Mouse (Mus musculus): ENCODE measurements around the gene Chd5. TPM values are rescaled to one million over a fixed set of nuclear protein-coding genes. Genes with fewer than 3 reads are reported as not detected.

Gene Chd5
- polyA plus RNA-seq, 1 experiment from 2014 or later, result 0.01 TPM

- Histone ChIP-seq H3K4me1 (peaks cover 30% of the 10 kb centered on the region), H3K36me3 (no peaks in the 10 kb centered on the region), H3K27me3 (ENCODE audit: low read depth, poor library complexity, severe bottlenecking) (no peaks in the 10 kb centered on the region), H3K27ac (no peak overlapping the region), H3K9me3 (replicated peaks) (no peaks in the 10 kb centered on the region), H3K4me3 (no peak overlapping the region)
- no peak for DNase-seq (ENCODE audit: low spot score)
- 86% methylated on average over 17 of the region's 17 CpGs for WGBS
These were observed 54.2 kb downstream of the Chd5 start for GRCm38 (mm10) chr4:152392627-152393026.

GRCm38 (mm10) chr4:152398926-152399325 lies 60.5 kb downstream of the Chd5 start:
- H3K27me3 ChIP-seq (ENCODE audit: low read depth, poor library complexity, severe bottlenecking), result no peaks in the 10 kb centered on the region
- H3K4me3 ChIP-seq, result no peak overlapping the region
- H3K36me3 ChIP-seq, result no peaks in the 10 kb centered on the region
- H3K27ac ChIP-seq, result no peak overlapping the region
- 78% methylated on average over 3 of the region's 3 CpGs for WGBS
- no peaks in the 10 kb centered on the region for H3K4me1 ChIP-seq
- H3K9me3 ChIP-seq (replicated peaks), result no peaks in the 10 kb centered on the region
- DNase-seq (ENCODE audit: low spot score), result no peak

GRCm38 (mm10) chr4:152405143-152405542 lies 66.7 kb downstream of the Chd5 start:
- no peak overlapping the region for H3K4me3 ChIP-seq
- H3K4me1 ChIP-seq, result 0 out of 2 replicates have a peak, but pooled peaks cover 2% of the 10 kb centered on the region
- no peaks in the 10 kb centered on the region for H3K27me3 ChIP-seq (ENCODE audit: low read depth, poor library complexity, severe bottlenecking)
- no peaks in the 10 kb centered on the region for H3K36me3 ChIP-seq
- no peak for DNase-seq (ENCODE audit: low spot score)
- no peaks in the 10 kb centered on the region for H3K9me3 ChIP-seq (replicated peaks)
- no peak overlapping the region for H3K27ac ChIP-seq
- WGBS, result 82% methylated on average over 6 of the region's 6 CpGs

GRCm38 (mm10) chr4:152405671-152406201 lies 67.3 kb downstream of the Chd5 start:
- Histone ChIP-seq H3K4me3 (no peak overlapping the region), H3K27me3 (ENCODE audit: low read depth, poor library complexity, severe bottlenecking) (no peaks in the 10 kb centered on the region), H3K9me3 (replicated peaks) (no peaks in the 10 kb centered on the region), H3K4me1 (0 out of 2 replicates have a peak, but pooled peaks cover 2% of the 10 kb centered on the region), H3K36me3 (no peaks in the 10 kb centered on the region), H3K27ac (no peak overlapping the region)
- 86% methylated on average over 7 of the region's 7 CpGs for WGBS
- DNase-seq (ENCODE audit: low spot score), result no peak

GRCm38 (mm10) chr4:152406531-152406930 lies 68.1 kb downstream of the Chd5 start:
- Histone ChIP-seq H3K4me1 (0 out of 2 replicates have a peak, but pooled peaks cover 2% of the 10 kb centered on the region), H3K4me3 (no peak overlapping the region), H3K27ac (0 out of 2 replicates have a peak overlapping the region, but pooled peaks have one; percentile 15), H3K27me3 (ENCODE audit: low read depth, poor library complexity, severe bottlenecking) (no peaks in the 10 kb centered on the region), H3K9me3 (replicated peaks) (no peaks in the 10 kb centered on the region), H3K36me3 (no peaks in the 10 kb centered on the region)
- DNase-seq (ENCODE audit: low spot score), result no peak
- 82% methylated on average over 8 of the region's 8 CpGs for WGBS

GRCm38 (mm10) chr4:152410961-152411360 lies 72.5 kb downstream of the Chd5 start:
- no peaks in the 10 kb centered on the region for H3K9me3 ChIP-seq (replicated peaks)
- no peaks in the 10 kb centered on the region for H3K36me3 ChIP-seq
- no peak for DNase-seq (ENCODE audit: low spot score)
- 0 out of 2 replicates have a peak, but pooled peaks cover 6% of the 10 kb centered on the region for H3K4me1 ChIP-seq
- no peak overlapping the region for H3K4me3 ChIP-seq
- H3K27ac ChIP-seq, result no peak overlapping the region
- H3K27me3 ChIP-seq (ENCODE audit: low read depth, poor library complexity, severe bottlenecking), result no peaks in the 10 kb centered on the region
- 86% methylated on average over 13 of the region's 13 CpGs for WGBS

GRCm38 (mm10) chr4:152412524-152413080 lies 74.2 kb downstream of the Chd5 start:
- no peak overlapping the region for H3K4me3 ChIP-seq
- H3K27me3 ChIP-seq (ENCODE audit: low read depth, poor library complexity, severe bottlenecking), result 0 out of 2 replicates have a peak, but pooled peaks cover 5% of the 10 kb centered on the region
- H3K27ac ChIP-seq, result no peak overlapping the region
- WGBS, result 92% methylated on average over 3 of the region's 3 CpGs
- no peaks in the 10 kb centered on the region for H3K36me3 ChIP-seq
- no peak for DNase-seq (ENCODE audit: low spot score)
- no peaks in the 10 kb centered on the region for H3K9me3 ChIP-seq (replicated peaks)
- H3K4me1 ChIP-seq, result 0 out of 2 replicates have a peak, but pooled peaks cover 6% of the 10 kb centered on the region

- peaks cover 23% of the 10 kb centered on the region for H3K4me1 ChIP-seq
- H3K27me3 ChIP-seq (ENCODE audit: low read depth, poor library complexity, severe bottlenecking), result 0 out of 2 replicates have a peak, but pooled peaks cover 10% of the 10 kb centered on the region
- H3K9me3 ChIP-seq (replicated peaks), result no peaks in the 10 kb centered on the region
- no peak for DNase-seq (ENCODE audit: low spot score)
- H3K27ac ChIP-seq, result no peak overlapping the region
- no peaks in the 10 kb centered on the region for H3K36me3 ChIP-seq
- WGBS, result 48% methylated on average over 28 of the region's 28 CpGs
- H3K4me3 ChIP-seq, result no peak overlapping the region
These were observed 80.0 kb downstream of the Chd5 start for GRCm38 (mm10) chr4:152418229-152419060.

GRCm38 (mm10) chr4:152423576-152423975 lies 85.1 kb downstream of the Chd5 start:
- H3K9me3 ChIP-seq (replicated peaks), result no peaks in the 10 kb centered on the region
- WGBS, result 90% methylated on average over 6 of the region's 6 CpGs
- no peak for DNase-seq (ENCODE audit: low spot score)
- H3K27ac ChIP-seq, result no peak overlapping the region
- H3K4me1 ChIP-seq, result peaks cover 11% of the 10 kb centered on the region
- H3K36me3 ChIP-seq, result no peaks in the 10 kb centered on the region
- H3K4me3 ChIP-seq, result no peak overlapping the region
- H3K27me3 ChIP-seq (ENCODE audit: low read depth, poor library complexity, severe bottlenecking), result no peaks in the 10 kb centered on the region

- H3K27ac ChIP-seq, result no peak overlapping the region
- H3K9me3 ChIP-seq (replicated peaks), result no peaks in the 10 kb centered on the region
- no peaks in the 10 kb centered on the region for H3K27me3 ChIP-seq (ENCODE audit: low read depth, poor library complexity, severe bottlenecking)
- DNase-seq (ENCODE audit: low spot score), result peak; percentile 83
- 36% methylated on average over 4 of the region's 4 CpGs for WGBS
- peaks cover 12% of the 10 kb centered on the region; the same call in 1 of the 2 replicates for H3K4me1 ChIP-seq
- no peaks in the 10 kb centered on the region for H3K36me3 ChIP-seq
- H3K4me3 ChIP-seq, result no peak overlapping the region
These were observed 85.9 kb downstream of the Chd5 start for GRCm38 (mm10) chr4:152424341-152424740.

- Histone ChIP-seq H3K27ac (no peak overlapping the region), H3K36me3 (no peaks in the 10 kb centered on the region), H3K27me3 (ENCODE audit: low read depth, poor library complexity, severe bottlenecking) (no peaks in the 10 kb centered on the region), H3K9me3 (replicated peaks) (no peaks in the 10 kb centered on the region), H3K4me3 (no peak overlapping the region), H3K4me1 (peaks cover 14% of the 10 kb centered on the region)
- peak; percentile 49 for DNase-seq (ENCODE audit: low spot score)
- WGBS, result 63% methylated on average over 5 of the region's 5 CpGs
These were observed 86.5 kb downstream of the Chd5 start for GRCm38 (mm10) chr4:152424922-152425321.

GRCm38 (mm10) chr4:152428259-152428658 lies 89.8 kb downstream of the Chd5 start:
- Histone ChIP-seq H3K36me3 (no peaks in the 10 kb centered on the region), H3K4me3 (no peak overlapping the region), H3K4me1 (peaks cover 10% of the 10 kb centered on the region), H3K27me3 (ENCODE audit: low read depth, poor library complexity, severe bottlenecking) (0 out of 2 replicates have a peak, but pooled peaks cover 12% of the 10 kb centered on the region), H3K27ac (no peak overlapping the region), H3K9me3 (replicated peaks) (no peaks in the 10 kb centered on the region)
- no peak for DNase-seq (ENCODE audit: low spot score)
- 57% methylated on average over 8 of the region's 8 CpGs for WGBS

- no peak for DNase-seq (ENCODE audit: low spot score)
- Histone ChIP-seq H3K4me3 (no peak overlapping the region), H3K27me3 (ENCODE audit: low read depth, poor library complexity, severe bottlenecking) (peaks cover 29% of the 10 kb centered on the region), H3K9me3 (replicated peaks) (no peaks in the 10 kb centered on the region), H3K4me1 (peaks cover 16% of the 10 kb centered on the region), H3K27ac (no peak overlapping the region), H3K36me3 (no peaks in the 10 kb centered on the region)
- WGBS, result 61% methylated on average over 5 of the region's 5 CpGs
These were observed 93.9 kb downstream of the Chd5 start for GRCm38 (mm10) chr4:152432308-152432707.

Data from limb, embryonic 10.5 days (tissue).